Mouse (Mus musculus): ENCODE measurements around the gene Nupr1l.
A peak's percentile ranks its signal among the peaks of the same experiment; 100 is the strongest.
"Not testable (repeated sequence)": the region's sequence is repeated elsewhere in the genome, so short reads cannot be mapped to it uniquely, and the experiment has no call there.

Nupr1l gene

DNA sequence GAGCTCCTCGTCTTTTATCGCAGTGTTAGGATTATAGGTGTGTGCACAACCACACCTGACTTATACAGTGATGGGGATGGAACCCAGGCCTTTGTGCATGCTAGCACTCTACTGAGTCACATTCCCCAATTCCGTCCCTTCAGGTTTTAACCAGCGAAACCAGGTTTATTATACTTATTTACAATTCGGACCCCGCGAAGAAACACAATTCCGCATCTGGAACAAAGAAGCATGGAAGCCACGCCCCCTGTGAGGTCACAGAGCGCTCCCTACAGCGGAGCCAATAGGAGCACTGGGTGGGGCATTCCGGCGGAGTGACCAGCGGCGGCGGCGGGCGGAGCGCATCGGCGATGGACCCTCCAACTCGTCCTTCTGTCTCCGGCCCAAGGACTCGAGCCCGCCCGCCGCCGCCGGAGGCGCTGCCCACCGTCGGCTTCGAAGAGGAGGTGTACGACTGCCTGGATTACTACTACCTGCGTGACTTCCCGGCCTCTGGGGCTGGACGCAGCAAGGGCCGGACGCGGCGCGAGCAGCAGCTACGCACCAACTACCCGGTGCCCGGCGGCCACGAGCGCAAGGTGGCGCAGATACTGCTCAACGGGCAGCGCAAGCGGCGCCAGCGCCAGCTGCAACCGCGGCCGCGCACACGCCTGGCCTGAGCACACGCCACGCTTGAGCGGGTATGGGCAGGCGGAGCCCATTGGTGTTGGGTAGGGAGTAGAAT, at the start of gene Nupr1l:
Gene Nupr1l, plus strand, starts transcription at position 299 of the 724 bp plus-strand sequence.
- DNase-seq (ENCODE audit: low spot score): peak; percentile 87

DNA sequence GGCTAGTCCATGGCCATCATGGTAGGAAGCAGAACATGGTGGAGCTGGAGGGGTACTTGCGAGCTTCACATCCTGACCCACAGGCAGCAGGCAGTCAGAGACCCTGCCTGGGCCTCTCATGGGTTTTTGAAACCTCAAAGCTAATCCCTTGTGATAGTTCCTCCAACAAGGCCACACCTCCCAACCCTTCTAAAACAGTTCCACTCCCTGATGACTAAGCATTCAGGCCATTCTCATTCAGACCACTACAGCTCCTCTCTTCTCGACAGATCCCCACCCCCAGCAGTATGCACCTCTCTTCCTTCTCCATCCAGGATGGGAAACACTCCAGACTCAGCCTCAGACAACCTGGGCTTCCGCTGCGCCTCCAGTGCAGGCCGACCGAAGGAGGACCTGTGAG, 46.0 kb upstream of the Nupr1l start:
- DNase-seq (ENCODE audit: low spot score): no peak

- DNase-seq (ENCODE audit: low spot score): peak; percentile 36
Measured at GRCm38 (mm10) chr5:129864467-129864866, 43.9 kb upstream of the Nupr1l start.

- DNase-seq (ENCODE audit: low spot score): no peak
Measured at GRCm38 (mm10) chr5:129865841-129866240, 42.5 kb upstream of the Nupr1l start.

GRCm38 (mm10) chr5:129869238-129869995, 38.9 kb upstream of the Nupr1l start:
- DNase-seq (ENCODE audit: low spot score): no peak

DNA sequence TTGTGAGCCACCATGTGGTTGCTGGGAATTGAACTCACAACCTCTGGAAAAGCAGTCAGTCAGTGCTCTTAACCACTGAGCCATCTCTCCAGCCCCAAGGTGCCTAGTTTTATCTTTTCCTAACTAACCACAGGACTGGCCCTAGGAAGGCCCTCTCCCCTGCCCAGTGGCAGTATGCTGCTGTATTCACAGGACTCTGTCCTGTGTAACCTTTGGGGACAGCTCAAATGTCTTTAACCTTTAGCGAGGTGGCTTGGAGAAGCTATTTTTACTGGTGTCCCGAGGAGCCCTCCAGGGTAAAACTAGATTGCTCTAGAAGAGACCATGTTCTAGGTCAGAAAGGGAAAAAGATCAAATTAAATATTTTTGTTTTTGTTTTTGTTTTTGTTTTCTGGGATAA, 37.1 kb upstream of the Nupr1l start:
- DNase-seq (ENCODE audit: low spot score): no peak

- no peak for DNase-seq (ENCODE audit: low spot score)
Measured at GRCm38 (mm10) chr5:129873942-129874341, 34.4 kb upstream of the Nupr1l start.

DNA sequence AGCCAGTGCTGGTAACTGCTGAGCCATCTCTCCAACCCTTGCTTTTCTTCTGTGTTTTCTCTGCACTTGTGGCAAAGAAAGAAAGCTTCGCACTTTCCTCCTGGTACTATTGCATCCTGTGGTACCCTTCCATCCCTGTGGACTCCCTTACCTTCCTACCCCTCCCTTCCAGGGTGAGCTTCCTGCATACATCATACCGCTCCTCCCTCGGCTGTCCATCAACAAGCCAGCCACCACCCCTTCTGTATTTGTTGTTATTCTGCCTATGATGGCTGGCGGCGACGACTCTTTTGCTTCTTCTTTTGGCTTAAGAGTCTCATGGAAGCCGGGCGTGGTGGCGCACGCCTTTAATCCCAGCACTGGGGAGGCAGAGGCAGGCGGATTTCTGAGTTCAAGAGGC, 33.2 kb upstream of the Nupr1l start:
- DNase-seq (ENCODE audit: low spot score): no peak

- no peak for DNase-seq (ENCODE audit: low spot score)
Measured at GRCm38 (mm10) chr5:129877731-129878455, 30.4 kb upstream of the Nupr1l start.

GRCm38 (mm10) chr5:129878946-129879345, 29.4 kb upstream of the Nupr1l start:
- DNase-seq (ENCODE audit: low spot score): peak; percentile 17

- DNase-seq (ENCODE audit: low spot score): no peak
Measured at GRCm38 (mm10) chr5:129879888-129880287, 28.5 kb upstream of the Nupr1l start.

DNA sequence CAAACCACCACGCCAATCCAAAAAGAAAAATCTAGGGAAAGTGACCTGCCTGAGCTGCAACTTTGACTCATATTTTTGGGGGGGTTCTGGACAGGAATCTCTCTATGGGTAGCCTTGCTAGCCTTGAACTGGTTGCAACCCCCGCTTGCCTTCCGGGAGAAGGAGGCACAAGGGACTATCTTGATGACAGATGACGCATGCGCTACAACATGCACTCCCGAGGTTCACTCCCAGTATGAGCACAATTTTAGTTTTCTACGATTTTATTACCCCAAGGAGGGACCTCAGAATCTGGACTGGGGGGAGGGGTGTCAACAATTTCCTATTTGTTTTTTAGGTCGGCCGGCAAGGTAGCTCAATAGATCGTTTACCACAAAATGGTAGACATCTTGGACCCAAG, 22.1 kb upstream of the Nupr1l start:
- DNase-seq (ENCODE audit: low spot score): no peak

DNA sequence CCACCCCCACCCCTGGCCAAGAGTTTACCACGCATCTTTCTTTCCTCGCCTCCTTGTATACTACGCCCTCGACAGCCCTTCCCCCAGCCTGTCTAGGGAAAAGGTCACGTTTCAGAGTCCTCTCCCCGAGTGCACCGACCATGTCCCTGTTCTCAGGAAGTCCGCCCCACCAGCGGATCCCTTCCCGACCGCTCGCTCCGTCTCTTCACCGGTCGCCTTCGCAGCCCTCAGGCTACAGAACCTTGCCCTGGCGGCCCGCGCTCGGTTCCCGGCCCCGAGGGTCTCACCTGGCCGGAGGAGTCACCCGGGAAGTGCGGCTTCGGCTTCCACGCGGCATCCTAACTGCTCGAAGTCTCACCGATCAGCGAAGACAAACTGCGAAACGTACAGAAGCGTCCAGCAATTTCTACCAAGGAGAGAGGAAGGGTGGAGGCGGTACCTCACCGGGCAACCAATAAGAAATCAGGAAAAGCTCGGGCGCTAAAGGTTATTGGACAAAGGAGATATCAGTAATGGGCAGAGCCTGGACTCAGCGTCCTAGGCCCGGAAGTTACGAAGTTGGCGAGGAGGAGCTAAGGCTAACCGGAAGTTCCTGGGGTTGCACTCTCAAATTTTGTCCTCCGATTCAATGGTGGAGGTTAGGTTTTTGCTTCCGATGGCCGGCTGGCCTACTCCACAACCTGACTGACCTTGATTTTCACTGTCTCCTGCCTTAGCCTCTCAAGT, 21.3 kb upstream of the Nupr1l start, which contains the start of gene Chchd2:
Gene Chchd2, minus strand, starts transcription at position 560 of the 726 bp plus-strand sequence.
- peak; percentile 77 for DNase-seq (ENCODE audit: low spot score)

GRCm38 (mm10) chr5:129890390-129890789, 17.9 kb upstream of the Nupr1l start:
- DNase-seq (ENCODE audit: low spot score): not testable (repeated sequence)

DNA sequence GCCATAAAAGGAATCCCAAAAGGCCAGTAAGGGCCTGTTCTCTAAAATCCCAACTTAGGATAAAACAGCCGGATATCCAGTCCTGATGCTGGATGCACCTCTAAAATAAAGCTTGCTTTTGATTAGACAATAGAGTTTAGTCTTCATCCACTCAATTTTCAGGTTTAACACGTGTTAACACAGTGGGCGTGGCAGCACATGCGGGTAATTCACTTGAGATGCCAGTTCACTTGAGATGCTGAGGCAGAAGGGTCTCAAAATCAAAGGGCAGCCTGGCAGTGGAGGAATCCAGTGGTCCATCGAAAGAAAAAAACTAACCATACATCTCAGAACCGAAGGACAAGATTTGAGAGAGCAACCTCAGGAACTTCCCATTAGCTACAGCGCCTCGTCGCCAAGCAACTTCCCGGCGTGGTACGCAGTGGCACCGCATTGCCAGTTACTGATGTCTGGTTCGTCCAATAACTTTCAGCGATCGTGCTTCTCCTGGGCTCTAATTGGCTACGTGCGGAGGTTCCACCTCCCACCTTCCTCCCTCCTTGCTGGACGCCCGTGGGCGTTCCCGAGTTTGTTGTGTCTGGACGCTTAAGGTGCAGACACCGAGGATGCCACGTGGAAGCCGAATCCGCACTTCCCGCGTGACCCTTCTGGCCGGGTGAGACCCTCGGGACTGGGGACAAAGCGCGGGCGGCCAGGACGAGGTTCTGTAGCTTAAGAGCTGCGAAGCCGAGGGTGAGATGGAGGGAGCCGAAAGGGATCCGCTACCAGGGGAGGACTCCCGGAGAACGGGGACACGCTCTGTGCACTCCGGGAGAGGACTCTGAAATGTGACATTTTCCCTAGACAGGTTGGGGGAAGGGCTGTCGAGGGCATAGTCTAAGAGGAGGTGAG, 12.9 kb upstream of the Nupr1l start, which contains the start of gene Zbed5:
Gene Zbed5, plus strand, starts transcription at position 526 of the 891 bp plus-strand sequence.
- DNase-seq (ENCODE audit: low spot score): peak; percentile 72

GRCm38 (mm10) chr5:129898449-129898848, 9.9 kb upstream of the Nupr1l start, which contains the start of gene Phkg1:
TSS of gene Phkg1 (minus strand) at chr5:129898549.
- DNase-seq (ENCODE audit: low spot score): no peak

DNA sequence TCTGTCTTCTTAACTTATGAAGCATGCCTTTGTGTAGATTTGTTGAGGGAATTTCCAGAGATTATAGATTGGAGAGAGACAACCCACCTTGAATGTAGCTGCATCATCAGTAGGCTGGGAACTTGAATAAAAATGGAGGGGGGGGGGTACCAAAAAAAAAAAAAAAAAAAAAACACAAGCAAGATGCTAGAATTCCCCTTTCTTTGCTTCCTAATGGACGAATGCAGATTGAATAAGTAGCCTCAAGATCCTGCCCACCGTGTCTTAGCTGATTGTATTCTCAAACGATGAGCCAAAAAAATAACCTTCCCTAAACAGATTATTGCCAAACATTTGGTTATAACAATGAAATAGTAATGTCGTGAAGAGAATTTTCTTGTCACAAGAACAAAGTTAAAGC, 565 bp upstream of the Nupr1l start:
- DNase-seq (ENCODE audit: low spot score): no peak

DNA sequence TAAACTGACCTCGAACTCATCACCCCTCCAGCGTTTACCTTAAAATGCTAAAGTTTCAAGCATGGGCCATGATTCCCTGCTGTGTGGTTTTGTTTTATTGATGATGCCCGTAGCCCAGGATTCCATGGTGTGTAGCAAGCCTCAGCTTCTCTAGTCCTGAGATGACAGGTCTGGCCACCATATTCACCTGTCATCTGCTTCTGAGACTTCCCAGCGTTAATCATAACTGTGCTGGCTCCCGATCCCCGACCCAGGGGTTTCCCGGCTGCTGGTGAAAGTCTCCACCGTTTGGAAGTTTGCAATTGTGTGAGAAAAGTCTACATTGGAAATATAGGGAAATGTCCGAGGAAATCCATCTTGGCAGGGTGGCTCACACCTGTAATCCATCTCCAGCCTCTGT, 807 bp downstream of the Nupr1l start:
- DNase-seq (ENCODE audit: low spot score): no peak

GRCm38 (mm10) chr5:129909591-129909990, 1.3 kb downstream of the Nupr1l start:
- DNase-seq (ENCODE audit: low spot score): no peak

DNA sequence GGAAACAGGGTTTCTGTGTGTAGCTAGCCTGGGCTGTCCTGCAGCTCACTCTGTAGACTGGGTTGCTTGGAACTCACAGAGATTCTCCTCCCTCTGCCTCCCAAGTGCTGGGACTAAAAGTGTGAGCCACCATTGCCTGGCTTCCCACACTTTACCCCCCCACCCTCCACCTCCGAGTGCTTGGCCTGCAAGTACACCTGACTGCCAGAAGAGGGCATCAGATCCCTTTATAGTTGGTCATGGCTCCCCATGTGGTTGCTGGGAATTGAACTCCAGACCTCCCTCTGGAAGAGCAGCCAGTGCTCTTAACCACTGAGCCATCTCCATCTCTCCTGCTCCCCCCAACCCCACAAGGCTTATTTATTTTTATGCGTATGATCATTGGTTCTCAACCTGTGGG, 5.7 kb downstream of the Nupr1l start:
- DNase-seq (ENCODE audit: low spot score): no peak

DNA sequence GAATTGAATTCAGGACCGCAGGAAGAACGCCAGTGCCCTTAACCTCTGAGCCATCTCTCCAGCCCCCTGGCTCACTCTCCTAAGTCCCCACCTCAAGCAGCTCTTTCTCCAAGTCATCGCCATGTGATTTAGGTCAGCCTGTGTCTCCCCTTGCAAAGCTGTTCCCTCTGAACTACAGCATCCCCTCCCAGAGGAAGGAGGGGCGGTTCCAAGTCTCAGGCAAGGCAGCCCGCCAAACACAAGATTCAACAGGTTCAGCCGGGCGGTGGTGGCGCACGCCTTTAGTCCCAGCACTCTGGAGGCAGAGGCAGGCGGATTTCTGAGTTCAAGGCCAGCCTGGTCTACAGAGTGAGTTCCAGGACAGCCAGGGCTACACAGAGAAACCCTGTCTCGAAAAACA, 7.2 kb downstream of the Nupr1l start:
- DNase-seq (ENCODE audit: low spot score): not testable (repeated sequence)

Data from urinary bladder, postnatal 25 days (tissue).